Mouse (Mus musculus) spleen, postnatal 36 days (tissue): ENCODE results near the gene Spata17.

Experiments used
- DNase-seq, 2 experiments: peaks; one replicate each; pipeline ENCODE4 v3.0.0; 2022; ENCODE audit warnings: low spot score in 2 of 2, mixed read lengths in 1 of 2

Spata17 gene

GRCm38 (mm10) chr1:187086027-187086426, 129.2 kb downstream of the Spata17 start:
- DNase-seq: no peak

- DNase-seq: no peak
These were observed 137.9 kb downstream of the Spata17 start for GRCm38 (mm10) chr1:187077352-187077751.

GRCm38 (mm10) chr1:187077043-187077334, 138.3 kb downstream of the Spata17 start:
- no peak for DNase-seq

- no peak for DNase-seq
These were observed 138.8 kb downstream of the Spata17 start for GRCm38 (mm10) chr1:187076198-187077042.

- DNase-seq: no peak
These were observed 155.4 kb downstream of the Spata17 start for GRCm38 (mm10) chr1:187059874-187060273.

GRCm38 (mm10) chr1:187054333-187054732, 160.9 kb downstream of the Spata17 start:
- DNase-seq: no peak

- DNase-seq: no peak
These were observed 161.4 kb downstream of the Spata17 start for GRCm38 (mm10) chr1:187053862-187054261.

- no peak for DNase-seq
These were observed 162.7 kb downstream of the Spata17 start for GRCm38 (mm10) chr1:187052532-187052931.

- no peak for DNase-seq
These were observed 164.0 kb downstream of the Spata17 start for GRCm38 (mm10) chr1:187051296-187051695.

GRCm38 (mm10) chr1:187048681-187049288, 166.5 kb downstream of the Spata17 start:
- no peak for DNase-seq

GRCm38 (mm10) chr1:187044726-187045125, 170.5 kb downstream of the Spata17 start:
- no peak for DNase-seq

- no peak for DNase-seq
These were observed 175.5 kb downstream of the Spata17 start for GRCm38 (mm10) chr1:187039801-187040200.

GRCm38 (mm10) chr1:187035785-187036184, 179.5 kb downstream of the Spata17 start:
- DNase-seq: no peak

GRCm38 (mm10) chr1:187031796-187032195, 183.5 kb downstream of the Spata17 start:
- DNase-seq: no peak

- DNase-seq: no peak
These were observed 186.4 kb downstream of the Spata17 start for GRCm38 (mm10) chr1:187028841-187029240.

GRCm38 (mm10) chr1:187020011-187020410, 195.3 kb downstream of the Spata17 start:
- DNase-seq: no peak

GRCm38 (mm10) chr1:187016116-187016515, 199.1 kb downstream of the Spata17 start:
- DNase-seq: no peak

- DNase-seq: no peak
These were observed 199.6 kb downstream of the Spata17 start for GRCm38 (mm10) chr1:187015673-187016072.

GRCm38 (mm10) chr1:187014141-187014540, 201.1 kb downstream of the Spata17 start:
- no peak for DNase-seq

GRCm38 (mm10) chr1:187011601-187012000, 203.7 kb downstream of the Spata17 start:
- no peak for DNase-seq

GRCm38 (mm10) chr1:187010071-187010470, 205.2 kb downstream of the Spata17 start:
- no peak for DNase-seq

- DNase-seq: no peak
These were observed 207.0 kb downstream of the Spata17 start for GRCm38 (mm10) chr1:187008236-187008635.

GRCm38 (mm10) chr1:187006227-187006925, 208.9 kb downstream of the Spata17 start:
- no peak for DNase-seq
